Mouse (Mus musculus): ENCODE measurements at regions not wholly inside any gene's neighbourhood (a gene's known extent, or its start where the extent isn't known, plus 50 kb on each side); places are given as distances from the start of the nearest gene placed in this dataset.

DNA sequence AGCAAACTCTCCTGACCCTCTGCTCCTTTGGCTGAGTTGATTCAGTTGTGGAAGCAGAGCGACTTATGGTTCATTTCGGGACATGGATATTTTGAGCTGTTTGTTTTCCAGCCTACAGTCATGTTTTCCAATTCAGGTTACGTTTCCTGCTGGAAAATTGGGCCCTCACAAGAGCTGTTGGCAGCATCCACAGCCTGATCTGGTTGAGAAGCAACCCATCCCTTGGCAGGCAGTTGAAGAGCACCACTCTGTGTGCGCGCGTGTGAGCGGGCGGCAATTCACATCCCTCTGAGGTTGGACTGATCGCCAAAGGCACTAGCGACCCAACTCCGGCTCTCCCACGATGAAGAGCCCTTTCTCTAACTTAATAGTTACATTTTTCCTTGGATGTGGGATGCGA lies 457.1 kb downstream of the Tmem38b start:
- peak; percentile 11 for DNase-seq (ENCODE audit: low read depth, low spot score)

DNA sequence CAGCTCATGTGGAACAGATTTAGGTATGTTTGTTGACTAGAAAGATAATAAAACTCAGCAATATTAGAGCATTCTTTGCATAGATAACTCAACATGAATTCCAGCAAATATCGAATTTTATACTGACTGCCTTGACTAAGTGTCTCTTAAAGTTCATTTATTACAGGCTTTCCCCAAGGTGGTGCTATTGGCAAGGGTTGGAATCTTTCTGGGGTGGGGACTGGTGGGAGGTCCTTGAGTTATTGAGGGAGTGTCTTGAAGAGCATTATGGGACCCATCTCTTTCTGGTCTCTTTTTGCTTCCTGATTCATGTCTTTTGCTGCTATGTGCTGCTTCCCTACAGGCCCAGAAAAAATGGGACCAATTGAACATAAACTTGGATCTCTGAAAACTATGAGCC lies 488.0 kb downstream of the Tmem38b start:
- peak; percentile 11 for DNase-seq (ENCODE audit: low read depth, low spot score)

DNA sequence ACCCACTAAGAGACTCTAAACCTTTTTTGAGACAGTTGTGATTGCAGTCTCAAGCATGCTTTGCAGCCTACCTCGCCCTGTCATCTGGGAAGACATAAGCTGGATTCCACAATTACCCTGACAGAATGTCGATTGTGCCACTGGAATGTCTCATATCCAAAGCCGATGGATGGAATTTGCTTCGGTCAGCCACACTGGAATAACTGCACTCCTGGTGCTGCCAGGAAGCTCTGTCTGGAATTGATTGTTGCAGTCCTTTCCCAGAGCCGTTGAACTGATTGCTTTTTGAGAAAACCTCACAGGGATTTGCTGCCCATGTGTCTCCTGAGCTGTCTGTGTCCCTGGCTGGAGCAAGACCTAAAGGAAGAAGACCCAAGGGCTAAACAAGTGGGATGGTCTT lies 499.0 kb downstream of the Tmem38b start:
- DNase-seq (ENCODE audit: low read depth, low spot score) = peak; percentile 4

DNA sequence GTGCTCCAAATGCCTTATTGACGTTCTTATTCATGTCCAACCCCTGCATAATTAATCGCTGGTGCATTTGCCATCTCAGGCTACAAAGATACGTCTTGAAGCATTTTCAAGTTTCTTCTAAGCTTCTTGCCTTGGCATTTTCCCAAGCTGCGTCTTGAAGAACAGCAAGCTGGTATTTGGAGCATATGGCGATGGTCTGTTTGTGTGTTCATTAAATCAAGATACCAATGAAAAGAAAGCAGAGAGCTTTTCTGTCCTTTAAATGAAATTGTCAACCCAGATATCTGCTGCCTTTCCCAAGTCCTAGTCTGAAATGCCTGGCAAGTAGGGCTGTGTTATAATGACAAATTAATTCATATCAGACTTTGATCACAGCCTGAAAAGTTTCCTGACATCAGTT lies 502.4 kb downstream of the Tmem38b start:
- DNase-seq (ENCODE audit: low read depth, low spot score) = no peak

DNA sequence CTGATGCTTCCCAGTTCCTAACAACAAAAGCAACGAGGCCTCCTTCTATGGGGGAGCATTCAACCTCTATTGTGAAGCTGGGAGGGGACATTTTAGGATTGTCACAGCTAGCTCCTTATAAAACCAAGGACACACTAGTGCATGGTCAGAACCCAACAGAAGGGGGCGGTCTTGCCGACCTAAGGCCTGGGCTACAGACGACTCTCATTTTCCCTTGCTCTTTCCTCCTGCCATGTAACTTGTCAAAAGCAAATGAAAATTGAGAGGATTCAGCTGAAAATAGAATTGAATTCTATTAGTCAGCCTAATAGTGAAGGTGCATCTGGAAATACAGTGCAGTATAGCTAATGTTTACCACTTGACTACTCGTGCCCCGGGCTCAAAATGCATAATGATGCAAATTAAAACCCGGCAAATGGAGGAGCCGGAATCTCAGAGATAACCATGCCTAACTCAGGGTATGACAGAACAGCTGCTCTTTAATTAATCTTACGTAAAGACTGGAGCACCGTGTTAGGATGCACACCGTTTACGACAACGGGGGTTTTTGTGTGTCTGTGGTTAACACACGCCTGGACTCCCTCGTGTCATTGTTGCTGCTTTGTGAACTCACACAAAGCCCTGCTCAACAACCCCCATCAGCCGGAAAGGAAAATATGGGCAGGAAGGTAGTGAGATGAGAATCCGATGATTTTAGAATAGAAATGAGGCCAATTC lies 503.0 kb downstream of the Tmem38b start:
- DNase-seq (ENCODE audit: low read depth, low spot score) = no peak

DNA sequence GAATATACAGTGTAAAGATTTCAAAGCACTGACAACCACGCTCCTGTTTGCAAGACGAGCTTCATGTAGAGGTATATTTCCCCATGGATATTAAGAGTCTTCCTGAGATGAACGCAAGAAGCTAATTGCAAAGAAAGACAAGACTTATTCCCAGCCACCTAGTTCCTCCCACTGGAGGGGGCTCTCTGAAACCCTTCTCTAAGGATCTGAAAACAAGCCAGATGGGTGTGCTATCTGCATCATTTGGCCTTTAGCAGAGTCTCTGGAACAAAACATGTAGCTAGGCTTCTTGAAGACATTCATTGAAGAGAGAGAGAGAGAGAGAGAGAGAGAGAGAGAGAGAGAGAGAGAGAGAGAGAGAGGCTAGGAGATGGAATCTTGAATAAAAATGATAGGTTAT lies 504.8 kb downstream of the Tmem38b start:
- no peak for DNase-seq (ENCODE audit: low read depth, low spot score)

DNA sequence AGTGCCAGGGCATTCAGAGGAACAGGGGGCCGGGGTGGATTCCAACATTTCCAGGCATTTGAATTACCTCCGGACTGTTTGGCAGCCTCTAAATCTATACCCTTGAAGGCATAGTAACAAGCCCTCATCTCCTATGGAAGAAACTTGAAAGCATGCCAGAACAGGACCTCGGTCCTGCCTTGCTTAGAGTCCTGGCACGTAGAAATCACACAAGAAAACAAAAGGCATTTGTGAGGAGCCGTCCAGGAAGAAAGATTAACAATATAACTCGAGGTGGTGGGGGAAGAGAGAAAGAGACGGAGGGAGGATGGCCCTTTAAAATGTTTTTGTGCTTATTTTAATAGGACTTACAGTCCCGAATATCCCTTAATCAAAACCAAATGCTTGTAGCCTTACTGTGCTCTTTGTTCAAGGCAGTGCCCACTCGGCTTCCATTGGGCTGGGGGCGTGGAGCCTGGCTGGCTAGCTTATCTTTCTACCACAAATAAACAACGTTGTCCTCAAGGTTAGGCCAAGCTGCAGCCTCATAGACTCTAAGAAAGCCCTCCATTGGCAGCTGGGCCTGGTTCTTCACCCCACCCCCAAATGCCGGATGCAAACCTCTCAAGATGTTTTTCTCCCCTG lies 505.9 kb downstream of the Tmem38b start:
- DNase-seq (ENCODE audit: low read depth, low spot score) = no peak

DNA sequence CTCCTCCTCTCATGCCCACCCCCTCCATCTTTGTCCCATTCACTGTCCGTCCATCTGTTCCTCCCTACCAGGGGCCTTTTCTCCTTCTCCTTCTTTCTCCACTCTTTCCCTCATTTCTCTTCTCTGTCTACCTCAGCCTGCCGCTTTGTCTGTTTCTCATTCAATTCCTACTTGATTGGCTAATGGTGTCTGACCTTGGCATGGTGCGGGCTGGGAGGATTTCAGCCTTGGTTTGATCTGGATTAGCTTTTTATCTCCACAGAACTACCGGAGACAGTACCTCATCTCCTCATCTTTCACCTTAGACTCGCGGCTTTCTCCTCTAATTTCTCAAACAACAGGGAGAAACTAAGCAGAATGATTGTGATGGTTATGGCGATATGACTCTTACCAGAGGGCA lies 506.4 kb downstream of the Tmem38b start:
- no peak for DNase-seq (ENCODE audit: low read depth, low spot score)

DNA sequence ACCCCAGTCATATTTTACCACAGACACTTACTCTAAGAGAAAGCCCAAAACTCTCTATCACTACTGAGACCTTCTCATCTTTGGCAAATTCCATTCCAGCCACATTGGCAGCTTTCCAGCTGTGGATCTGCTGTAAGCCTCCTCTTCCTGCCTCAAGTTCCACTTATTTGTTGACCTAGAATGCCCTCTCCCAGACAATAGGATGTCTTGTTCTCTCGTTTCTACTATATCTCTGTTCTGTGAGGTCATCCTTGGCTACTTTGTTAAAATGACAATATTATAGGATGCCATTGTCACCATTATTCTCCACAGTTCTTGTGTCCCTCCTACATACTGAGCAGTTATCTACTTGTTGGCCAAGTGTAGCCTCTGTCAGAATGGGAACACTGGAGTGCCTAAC lies 512.7 kb downstream of the Tmem38b start:
- no peak for DNase-seq (ENCODE audit: low read depth, low spot score)

DNA sequence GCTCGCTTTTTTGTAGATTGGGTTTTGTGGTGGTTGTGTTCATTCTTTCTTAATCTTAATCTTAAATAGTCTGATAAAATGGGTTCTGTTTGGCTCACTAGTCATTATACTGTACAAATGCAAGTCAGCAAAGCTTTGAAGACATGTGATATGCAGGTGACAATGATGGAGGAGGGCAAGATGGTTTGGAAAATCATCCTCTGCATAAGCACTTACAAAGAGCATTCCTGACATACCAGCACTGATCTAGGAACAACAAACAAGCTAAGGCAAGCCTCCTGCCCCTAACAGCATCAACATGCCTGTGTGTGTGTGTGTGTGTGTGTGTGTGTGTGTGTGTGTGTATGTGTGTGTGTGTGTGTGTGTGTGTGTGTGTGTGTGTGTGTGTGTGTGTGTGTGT lies 514.3 kb downstream of the Tmem38b start:
- peak; percentile 26 for DNase-seq (ENCODE audit: low read depth, low spot score)

DNA sequence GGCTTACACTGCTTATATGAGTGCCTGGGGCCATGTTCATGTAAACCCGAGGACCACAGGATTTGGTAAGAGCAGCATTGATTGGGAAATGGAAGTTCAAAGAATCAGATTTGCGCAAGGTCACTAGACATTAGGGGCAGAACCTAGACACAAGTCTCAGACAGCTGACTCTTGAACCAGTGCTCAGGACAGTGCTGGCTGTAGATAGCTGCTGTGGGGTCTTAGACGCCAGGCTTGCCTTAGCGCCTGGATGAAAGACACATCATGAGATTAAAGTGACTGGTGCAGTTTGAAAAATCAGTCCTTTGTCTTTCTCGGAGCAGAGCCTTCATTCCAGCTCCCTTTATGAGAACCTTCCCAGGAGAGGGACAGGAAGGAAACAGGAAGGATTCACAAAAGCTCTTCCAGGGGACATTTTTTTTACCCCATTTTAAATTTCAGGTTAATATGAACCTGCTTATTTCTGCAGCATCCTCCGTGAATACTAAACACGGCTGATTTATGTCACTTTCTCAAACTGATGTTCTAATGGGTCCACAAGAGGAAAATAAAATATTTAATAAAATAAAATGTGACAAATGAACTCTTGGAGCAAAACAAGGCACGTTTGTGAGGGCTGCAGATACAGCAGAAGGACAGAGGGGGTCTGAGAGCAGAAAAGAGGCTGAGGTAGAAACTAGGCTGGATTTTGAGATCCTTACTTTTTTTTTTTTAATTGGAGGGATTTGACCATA lies 528.0 kb downstream of the Tmem38b start:
- DNase-seq (ENCODE audit: low read depth, low spot score) = no peak

DNA sequence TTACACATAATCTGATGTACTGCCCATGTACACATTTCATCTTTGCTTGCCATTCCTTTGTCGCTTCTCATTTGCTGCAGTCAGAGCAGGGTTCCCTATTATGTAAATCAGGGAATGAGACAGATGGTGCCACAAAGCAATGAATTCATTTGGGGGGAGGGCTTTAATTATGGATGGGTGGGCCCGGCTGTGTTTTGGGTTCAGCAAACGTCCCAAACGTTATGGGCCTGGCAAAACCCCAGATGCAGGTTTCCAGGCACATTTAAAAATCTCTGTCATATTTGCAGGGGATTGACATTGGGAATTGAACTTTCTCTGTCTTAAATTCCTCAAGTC lies 528.5 kb downstream of the Tmem38b start:
- DNase-seq (ENCODE audit: low read depth, low spot score) = no peak

DNA sequence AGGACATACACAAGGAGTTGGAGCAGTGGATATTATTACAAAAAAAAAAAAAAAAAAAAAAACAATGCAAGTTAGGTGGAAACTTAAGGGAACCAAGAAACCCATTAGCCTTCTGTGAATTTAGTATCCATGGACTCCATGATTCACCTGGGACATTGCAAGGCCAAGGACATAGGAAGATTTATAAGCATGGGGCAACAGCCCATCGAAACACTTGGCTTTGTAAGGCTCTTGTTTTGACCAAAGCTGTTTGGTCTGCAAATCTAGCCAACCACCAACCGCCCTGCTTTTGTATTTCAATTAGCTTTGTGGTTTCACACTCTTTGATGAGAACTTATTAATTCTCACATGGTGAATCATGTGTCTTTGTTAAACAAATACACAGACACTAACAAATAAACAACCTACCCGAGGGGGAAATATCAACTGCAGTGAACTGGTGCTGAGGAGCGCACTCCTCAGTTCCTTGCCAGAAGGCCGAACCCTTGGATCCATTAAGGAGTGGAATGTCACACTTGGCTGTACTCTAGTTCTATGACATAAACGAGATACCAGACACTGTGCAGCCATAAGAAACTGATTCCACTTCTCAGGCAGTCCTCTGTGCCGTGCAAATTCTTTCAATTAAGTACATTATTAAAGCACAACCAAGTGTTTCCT lies 529.7 kb downstream of the Tmem38b start:
- DNase-seq (ENCODE audit: low read depth, low spot score) = no peak

DNA sequence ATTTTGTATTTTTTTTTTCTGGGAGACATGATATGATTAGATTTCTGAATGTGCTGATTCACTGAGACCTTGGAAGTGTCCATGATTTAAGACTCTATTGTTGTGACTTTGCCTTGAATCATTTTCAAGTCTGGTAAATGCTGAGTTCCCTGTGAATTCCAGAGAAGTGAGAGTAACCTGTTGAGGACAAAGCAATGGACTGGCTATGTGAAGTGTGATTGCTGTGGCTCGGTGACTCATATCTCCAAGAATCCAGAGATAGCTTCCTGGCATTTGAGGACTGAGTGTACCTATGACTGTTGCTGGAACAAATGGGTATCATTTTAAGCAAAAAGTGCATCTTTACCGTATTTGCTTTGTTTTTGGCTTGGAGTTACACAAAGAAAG lies 530.2 kb downstream of the Tmem38b start:
- DNase-seq (ENCODE audit: low read depth, low spot score) = no peak

DNA sequence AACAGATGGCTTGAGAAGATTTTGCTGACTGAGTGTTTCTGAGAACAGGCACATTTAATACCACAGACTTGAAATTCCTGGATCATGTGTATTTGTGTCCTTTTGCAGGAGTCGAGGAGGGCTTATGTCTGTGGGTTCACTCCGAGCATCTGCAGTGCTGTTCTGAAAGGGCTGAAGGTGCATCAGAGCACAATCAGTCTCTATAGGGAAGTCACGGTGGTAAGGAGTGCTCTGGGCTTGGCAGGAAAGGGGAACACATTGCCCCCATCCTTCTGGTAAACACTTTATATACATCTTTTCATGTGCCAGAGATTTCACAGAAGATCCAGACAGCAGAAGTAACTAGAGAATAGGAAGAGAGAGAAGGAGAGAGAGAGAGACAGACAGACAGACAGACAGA lies 545.1 kb downstream of the Tmem38b start:
- no peak for DNase-seq (ENCODE audit: low read depth, low spot score)

DNA sequence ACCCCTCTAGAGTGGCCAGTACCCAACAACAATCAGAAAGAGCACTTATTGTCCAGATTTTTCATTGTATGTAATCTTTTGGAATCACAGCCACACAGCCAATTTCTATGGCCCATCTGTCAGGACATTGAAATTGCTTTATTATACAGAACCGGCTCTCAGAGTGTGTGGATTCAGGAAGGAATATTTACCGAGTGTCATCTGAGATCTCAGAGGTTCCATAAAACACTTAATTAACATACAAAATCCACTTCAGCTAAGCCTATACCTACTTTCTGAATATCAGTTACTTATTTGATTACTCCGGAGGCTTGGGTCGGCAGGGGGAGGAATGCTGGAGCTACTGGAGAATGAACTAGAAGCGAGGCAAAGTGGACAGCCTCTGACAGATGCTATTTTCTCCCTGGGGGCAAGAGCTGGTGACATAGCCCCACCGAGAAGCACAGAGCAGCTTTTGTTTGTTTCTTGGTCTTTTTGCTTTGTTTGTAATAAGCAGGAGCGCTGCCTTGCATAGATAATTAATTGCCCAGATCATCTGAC lies 545.6 kb downstream of the Tmem38b start:
- DNase-seq (ENCODE audit: low read depth, low spot score) = no peak

DNA sequence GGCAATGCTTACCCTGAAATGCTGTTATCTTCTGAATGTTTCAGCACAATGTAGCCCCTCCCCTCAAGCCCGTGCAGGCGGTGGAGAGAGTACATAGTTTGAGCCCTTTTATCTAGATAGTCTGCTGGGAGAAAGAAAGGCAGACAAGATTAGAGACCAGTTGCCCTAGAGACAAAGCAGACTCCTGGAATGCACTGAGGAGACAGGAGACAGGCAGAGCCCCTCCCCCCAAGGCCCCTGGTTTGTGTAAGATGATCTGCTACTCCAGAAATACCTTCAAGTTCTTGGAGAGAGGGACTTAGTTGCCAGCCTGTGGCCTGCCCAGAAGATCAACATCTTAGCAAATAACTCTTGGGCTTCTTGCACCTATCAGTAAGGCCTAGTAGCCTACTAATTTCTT lies 547.8 kb downstream of the Tmem38b start:
- DNase-seq (ENCODE audit: low read depth, low spot score) = peak; percentile 59

DNA sequence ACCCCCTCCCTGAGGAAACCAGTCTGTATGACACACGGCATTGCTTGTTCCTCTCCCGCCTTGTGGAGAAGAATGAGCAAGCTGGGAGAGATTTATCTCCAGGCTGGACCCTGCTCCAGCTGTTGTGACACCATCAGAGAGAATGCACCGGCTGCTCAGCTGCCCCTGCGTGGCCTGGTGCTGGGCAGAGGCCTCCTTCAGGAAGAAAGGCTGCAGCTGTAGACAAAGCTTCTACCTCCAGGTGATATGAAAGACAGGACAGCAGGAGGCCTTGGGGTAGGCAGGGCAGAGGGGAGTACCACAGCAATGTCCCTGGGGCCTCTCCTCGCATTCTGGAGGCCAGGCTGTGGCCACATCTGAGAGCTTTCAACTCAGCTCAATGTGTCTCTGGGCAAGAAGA lies 548.6 kb downstream of the Tmem38b start:
- no peak for DNase-seq (ENCODE audit: low read depth, low spot score)

DNA sequence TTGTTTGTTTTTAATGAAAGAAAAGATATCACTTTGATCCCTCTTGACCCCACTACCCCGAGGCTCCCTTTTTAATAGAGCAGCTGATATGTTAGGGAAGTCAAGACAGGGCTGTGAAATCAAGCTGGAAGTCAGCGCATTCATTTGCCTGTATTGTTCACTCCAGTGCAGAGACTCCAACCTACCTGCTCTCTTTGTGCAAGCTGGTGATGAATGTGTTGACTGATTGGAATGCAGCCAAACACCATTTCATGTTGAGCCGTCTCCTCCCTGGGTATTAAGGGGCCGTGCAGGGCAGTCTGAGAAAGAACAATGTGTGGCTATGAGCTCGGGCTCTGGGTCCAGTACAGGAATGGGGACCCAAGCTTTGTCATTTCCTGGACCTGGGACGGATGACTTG lies 557.4 kb upstream of the Zfp462 start:
- DNase-seq (ENCODE audit: low read depth, low spot score) = no peak

DNA sequence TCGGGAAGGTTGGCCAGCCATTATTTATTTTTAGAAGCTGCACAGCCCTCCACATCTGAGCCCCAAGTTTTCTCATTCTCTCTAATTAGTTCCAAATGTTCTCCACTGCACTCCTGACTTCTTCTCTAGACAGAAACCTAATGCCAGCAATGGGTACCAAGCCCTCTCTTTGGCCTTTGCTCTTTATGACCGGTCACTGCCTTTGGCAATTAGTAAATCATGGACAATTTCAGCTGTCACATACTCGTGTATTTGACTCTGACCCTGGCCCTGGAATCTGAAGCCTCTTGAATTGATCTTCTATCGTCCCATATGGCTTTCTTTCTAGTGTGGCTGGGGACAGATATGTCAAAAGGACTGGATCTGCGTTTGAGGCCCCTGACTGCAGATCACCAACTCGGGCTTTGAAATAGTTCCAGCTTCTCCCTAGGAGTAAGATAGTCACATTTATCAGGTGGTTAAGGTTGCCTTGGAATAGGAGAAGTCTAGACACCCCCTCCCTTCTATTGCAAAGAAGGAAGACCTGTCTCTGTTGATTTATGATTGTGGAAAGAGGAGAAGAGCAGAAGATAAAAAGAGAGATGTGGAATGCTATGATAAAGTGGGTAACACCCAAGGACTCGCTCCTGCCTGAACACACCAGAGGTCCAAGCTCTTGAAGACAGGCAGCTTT lies 553.2 kb upstream of the Zfp462 start:
- DNase-seq (ENCODE audit: low read depth, low spot score) = no peak

DNA sequence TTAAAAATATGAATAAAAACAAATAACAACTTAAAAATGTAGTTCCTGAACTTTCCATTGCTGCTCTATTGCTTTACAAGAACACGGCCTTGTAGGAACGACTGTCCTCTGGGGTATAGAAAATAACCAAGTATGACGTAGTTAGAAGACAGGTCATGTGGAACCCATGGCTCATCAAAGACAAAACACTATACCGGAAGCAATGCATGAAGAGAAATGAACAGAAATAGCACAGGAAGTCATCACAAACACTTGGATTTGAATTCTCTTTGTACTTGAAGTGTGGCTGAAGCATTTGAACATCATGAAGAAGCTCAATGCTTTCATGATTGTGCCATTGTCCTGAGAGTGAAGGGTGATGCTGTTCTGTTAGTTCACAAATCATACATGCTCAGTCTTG lies 538.7 kb upstream of the Zfp462 start:
- no peak for DNase-seq (ENCODE audit: low read depth, low spot score)

DNA sequence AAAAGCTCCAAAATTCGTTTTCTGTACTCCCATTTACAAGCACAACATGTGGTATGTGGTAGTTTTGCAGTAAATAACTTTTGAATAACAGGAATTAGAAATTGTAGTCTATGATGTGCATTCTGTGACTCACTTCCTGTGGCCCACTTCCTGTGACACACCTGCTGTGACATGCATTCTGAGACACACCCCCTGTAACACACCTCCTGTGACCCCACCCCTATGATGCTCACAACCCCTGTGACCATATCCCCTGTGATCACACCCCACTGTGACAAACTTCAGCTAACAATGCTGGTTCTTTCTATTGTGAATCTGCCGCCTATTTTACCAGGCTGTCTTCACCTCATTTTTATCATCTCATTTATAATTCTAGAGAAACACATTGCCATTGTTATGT lies 536.9 kb upstream of the Zfp462 start:
- no peak for DNase-seq (ENCODE audit: low read depth, low spot score)

Measured in ZHBTc4 (cell line).